Mouse (Mus musculus) frontal cortex, postnatal 10 days (tissue): ENCODE data around the gene Tcfl5.

Experiments
- DNase-seq, 2 experiments: peaks; one replicate each; pipeline ENCODE4 v3.0.0; 2022; ENCODE audit warnings: low spot score in 2 of 2, mixed read lengths in 1 of 2

Tcfl5 gene

DNA sequence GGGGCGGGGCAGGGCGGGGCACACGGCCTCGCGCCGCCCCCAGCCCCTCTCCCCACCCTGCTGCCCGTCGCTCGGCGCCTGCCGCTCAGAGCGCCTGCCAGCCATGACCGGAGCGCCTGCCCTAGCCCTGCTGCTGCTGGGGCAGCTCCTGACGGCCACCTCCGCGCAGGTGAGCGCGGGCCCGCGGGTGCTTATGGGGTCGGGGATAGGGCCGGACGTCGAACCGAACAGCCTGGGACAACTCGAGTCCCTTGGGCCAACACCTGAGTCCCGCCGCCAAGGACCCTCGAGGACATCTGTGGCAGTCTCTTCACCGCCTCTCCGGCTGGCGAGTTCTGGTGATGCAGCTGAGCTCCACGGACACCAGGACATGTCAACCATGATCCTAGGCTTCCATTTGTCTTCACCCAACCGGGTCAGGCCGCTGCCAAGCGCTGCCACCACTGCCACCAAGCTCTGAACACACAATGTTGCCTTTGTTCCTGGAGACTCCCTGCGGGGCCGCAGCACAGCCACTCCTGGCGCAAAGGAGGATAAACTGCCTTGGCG, 44.3 kb downstream of the Tcfl5 start:
- DNase-seq: no peak

DNA sequence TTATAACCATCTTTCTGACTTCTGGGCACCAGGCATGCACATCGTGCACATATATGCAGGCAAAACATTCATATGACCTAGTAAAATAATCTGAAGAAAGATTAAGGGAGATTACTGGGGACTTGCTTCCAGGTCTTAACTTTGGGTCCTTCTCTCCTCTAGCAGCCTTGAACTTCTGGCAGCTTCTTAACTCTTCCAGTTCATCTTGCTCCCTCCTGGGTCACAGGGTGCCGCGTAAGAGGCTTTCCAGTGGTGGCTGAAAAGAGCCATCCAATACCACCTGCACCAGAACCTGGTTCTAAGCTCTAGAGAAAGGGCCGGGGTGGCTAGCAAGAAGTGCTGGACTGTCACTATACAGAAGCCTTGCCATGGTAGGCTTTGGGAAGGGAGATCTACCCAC, 45.0 kb downstream of the Tcfl5 start, which contains the start of gene Col9a3:
Col9a3 (plus strand) TSS at position 301 of the 400 bp plus-strand sequence.
- no peak for DNase-seq

DNA sequence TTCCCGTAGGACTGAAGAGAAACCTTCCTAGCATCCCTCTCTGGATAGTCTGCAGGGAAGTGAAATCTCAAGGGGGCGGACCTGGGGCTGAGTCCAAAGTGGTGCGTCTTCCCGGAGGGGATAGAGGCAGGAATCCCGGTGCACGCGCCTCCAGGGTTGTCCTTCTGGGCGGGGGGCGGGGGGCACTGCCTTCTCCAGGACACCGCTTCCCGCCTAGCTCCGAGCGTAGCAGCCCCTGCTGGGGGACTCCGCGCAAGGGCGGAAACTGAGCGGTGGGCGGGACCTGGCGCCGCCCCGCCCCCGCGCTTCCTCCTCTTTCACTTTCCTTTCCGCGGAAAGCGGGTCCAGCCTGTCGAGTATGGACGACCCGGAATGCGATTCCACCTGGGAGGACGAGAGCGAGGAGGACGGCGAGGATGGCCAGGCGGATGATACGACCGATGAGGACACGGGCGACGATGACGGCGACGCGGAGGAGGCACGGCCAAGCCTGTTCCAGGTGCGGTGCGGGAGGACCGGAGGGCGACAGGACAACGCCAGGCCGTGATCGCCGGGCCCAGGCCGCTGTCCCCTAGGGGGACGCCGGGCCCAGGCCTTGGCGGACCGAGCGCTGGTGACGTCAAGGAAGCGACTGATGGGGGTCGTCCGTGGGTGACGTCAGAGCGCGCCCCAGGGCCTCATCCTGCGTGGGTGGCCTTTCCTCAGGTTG, 53.2 kb downstream of the Tcfl5 start, which contains the start of gene Ogfr:
Ogfr (plus strand) TSS at position 123 of the 709 bp plus-strand sequence.
- peak; percentile 75 to 86 for DNase-seq

DNA sequence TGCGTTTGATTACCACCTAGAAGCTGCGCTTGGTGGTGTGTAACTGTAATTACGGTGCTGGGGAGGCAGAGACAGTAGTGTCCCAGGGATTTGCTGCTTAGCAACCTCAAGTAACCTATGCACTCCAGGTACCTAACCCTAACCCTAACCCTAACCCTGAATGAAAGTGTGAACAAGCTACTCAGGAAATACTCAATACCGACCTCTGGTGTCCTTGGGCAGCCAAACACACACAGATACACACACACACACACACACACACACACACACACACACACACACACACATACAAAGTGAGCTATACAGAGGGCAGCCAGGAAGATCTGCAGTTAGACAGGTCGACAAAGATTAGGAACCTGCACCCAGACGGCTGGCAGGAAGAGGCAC, 53.8 kb downstream of the Tcfl5 start:
- DNase-seq: no peak

DNA sequence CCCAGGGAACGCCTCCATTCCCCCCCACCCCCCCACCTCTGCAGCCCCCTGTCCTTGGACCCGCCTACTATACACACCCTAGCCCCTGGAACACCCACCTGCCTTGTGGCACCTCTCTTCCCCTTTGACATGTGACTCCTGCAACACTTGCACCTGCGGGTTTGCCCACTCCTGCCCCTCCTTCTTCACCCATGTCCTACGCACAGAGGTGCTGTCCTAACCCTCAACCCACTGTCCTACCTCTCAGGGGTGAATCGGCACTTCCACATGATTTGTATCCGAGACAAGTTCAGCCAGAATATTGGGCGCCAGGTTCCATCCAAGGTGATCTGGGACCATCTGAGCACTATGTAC, 59.4 kb downstream of the Tcfl5 start:
- no peak for DNase-seq

DNA sequence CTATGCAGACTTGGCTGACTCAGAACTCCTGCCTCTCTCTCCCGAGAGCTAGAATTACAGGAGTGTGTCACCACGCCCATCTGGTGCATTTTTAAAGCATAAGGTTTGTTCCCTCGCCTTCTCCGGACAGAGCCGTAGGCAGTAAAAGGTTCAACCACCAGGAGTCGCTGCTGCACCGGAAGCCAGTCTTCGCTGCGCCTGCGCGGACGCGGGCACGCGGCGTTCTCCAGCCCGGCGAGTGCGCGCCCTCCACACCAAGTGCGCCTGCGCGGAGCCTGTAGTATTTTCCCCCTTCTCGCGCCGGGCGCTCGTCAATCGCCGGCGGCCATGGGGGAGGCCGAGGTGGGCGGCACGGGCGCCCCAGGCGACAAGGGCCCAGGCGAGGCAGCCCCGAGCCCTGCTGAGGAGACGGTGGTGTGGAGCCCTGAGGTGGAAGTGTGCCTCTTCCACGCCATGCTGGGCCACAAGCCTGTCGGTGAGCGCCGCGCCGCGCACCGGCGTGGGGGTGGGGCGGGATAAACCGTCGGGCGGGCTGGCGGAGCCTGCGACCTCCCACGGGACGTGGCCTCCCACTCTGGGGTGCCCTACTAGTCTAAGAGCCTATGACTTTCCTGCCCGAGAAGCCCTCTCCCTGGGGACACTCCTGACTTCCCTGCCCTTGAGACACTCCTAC, 59.9 kb downstream of the Tcfl5 start:
- peak; percentile 86 to 96 for DNase-seq

DNA sequence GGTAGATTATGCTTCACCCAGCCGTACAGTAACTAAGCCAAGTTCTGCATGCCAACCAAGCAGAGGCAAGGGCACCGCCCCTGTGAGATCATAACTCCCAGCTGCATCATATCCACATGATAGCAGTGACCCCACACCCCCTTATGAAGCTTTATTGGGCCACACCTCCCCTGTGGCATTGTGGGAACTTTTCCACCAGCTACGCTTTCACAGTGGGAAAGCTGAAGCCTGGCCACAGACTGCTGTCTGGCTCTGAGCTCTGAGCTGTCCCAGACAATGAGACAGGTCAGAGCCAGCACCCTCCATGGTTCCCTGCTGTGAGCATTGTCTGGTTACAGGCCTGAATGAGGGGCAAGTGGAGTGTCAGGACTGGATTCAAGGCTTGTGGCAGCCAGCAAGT, 61.5 kb downstream of the Tcfl5 start, which contains the start of gene Mrgbp:
Mrgbp (plus strand) TSS at position 303 of the 400 bp plus-strand sequence.
- DNase-seq: no peak

DNA sequence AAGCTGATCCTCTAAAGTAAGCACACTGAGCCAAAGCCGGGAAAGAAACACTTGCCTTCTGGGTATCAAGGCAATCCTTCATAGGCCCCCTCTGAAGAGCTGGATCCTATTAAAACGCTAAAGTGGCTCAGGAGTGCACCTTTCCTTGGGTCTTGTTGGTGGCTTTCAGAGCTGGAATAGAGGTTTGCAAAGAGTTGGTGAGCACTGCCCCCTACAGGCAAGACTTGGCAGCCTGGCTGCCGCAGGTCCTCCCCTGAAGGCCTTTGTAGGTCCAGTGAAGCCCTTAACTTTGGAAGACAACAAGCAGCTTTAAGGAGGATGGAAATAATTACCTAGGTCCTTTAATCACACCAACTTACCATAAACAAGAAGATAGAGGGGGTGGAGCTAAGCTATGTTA, 63.8 kb downstream of the Tcfl5 start:
- DNase-seq: peak in 1 of 2 experiments; percentile 66

DNA sequence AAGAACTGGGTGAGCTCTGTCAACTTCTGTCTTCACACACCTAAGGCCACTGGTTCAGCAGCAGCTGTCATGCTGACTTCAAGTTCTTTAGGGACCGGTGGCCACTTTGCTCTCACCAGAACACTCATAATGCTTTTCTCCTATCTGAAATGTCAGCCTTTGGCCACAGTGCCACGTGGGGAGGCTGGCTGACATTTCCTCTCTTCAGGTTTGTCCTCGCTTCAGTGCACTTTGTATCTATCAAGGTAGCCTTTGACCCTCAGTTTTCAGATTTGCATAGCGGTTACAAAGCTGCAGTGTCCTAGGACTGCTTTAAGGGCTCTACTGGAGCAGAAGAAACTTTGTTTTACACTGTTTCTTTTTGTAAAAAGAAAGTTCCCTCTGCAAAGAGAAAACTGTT, 66.0 kb downstream of the Tcfl5 start:
- no peak for DNase-seq
